Mouse (Mus musculus): ENCODE results near the gene Vasp. TPM values are rescaled to one million over a fixed set of nuclear protein-coding genes. Genes with fewer than 3 reads are reported as not detected.

The Vasp gene
- polyA plus RNA-seq, 1 experiment, result 783 TPM

DNA sequence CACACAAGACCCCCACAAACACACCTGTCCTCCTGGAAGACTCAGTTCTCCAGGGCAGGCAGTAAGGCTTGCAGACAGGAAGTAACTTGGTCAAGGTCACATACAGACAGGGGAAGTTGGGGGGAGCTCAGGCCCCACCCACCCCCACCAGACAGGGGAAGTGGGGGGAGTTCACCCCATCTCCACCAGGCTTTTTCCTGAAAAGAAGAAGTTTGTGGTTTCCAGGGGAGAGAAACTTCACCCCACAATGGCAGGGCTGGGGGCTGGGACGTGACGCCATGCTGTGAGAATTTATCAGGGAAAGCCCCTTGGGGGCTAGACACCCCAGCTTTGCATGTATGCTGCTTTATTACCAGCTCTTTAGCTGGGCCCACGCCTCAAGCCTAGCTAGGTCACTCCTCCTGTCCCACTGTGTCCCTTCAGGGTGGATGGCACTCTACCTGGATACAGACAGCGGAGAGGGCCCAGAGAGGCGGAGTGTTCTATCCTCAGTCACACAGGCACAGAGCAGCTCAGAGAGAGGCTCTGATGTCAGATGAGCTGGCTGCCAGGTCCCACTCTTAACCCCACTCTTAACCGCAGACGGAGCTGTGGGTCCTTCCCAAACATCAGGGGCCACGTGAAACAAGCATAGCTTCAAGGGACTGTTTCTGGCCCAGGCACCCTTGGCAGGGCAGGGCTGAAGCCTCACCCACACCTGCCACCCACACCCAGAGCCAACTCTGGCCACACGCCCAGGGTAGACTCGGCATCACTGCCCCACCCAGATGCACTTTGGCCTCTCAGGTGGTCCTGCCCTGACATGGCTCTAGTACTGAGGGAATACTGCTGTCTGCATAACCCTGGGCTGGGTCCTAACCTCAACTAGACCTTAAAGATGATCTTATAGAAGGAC, 5.4 kb downstream of the Vasp start:
- TF ChIP-seq GATA1 (IDR thresholded peaks at IDR 0.05; ENCODE audit: low read length), result no peak

DNA sequence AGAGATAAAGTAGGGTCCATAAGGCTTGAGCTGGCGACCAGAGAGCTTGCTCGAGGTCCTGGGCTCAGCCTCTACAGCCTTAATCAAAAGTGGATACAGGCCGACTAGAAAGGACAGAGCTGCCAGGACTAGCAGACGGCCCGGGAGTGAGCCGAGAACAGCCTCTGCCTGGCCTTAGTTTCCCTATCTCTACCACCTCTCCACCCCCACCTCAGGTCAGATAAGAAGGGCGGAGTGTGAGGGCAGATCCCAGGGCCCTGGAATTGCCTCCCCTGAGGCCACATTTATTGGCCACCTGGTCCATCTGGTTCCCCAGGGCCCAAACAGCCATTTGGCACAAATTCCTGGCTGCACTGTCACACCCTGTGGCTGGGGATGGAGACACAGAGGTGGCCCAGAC, 6.5 kb downstream of the Vasp start:
- TF ChIP-seq GATA1 (IDR thresholded peaks at IDR 0.05; ENCODE audit: low read length), result no peak

DNA sequence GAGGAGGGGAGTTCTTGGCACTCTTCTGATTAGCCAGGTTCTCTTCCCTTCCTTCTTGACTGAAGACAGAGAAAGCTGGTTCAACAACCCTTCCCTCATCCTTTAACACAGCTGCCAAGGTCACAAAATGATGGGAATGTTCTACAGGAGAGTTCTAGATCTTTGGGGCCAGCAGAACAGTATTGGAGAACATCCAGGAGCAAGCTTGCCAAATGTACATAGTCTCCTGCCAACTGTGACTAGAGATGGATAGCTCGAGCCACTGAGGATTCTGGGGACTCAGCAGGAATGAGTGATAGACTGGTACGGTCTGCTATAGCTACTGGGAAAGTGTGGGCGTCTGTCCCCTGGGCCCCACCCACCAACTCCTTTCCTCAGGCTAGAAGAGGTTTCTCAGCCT, 13.3 kb downstream of the Vasp start:
- TF ChIP-seq GATA1 (IDR thresholded peaks at IDR 0.05; ENCODE audit: low read length), result no peak

DNA sequence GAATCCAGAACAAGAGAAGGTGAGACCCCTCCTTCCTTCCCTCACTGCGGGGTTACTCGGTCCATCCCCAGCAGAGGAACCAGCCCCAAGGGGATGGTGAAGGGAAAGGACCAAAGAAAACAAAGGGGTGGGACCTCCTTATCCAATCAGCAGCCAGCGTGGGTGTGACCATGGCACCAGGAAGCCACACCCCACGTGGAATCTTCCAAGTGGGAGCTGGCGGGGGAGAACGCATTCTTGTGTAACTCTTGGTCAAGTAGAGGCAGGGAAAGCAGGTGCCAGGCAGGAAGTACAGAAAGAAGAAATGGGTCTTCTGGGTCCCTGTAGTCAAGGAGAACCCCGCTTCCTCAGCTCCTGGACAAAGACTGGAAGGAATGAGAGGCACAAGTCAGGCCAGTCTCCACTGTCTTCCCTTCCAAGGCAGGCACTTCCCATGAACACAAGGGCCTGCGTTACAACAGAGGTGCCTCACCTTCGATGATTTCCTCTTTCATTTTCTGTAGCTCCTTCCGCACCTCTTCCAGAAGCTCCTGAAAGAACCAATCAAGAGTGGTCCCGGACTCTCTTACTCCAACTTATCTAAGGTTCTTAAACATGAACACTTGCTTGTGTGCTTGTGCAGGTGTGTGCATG, 14.1 kb downstream of the Vasp start:
- TF ChIP-seq GATA1 (IDR thresholded peaks at IDR 0.05; ENCODE audit: low read length), result no peak

DNA sequence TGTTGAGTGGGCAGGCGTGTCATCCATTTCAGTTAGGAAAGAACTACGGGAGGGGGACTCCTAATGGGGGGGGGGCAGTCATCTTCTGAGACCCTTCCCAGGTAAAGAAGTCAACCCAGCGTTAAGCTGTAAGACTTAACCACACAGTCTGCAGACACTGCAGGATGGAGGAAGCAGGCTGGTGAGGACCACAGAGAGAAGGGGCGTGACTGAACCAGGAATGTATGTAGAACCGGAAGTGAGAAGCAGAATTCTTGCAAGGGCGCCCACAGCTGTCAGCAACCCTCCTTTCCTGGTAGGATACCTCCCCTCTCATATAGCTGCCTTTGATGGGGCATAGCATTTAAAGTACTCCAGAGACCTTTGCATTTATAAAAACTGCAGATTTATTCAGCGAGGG, 15.1 kb downstream of the Vasp start:
- no peak for TF ChIP-seq GATA1 (IDR thresholded peaks at IDR 0.05; ENCODE audit: low read length)

DNA sequence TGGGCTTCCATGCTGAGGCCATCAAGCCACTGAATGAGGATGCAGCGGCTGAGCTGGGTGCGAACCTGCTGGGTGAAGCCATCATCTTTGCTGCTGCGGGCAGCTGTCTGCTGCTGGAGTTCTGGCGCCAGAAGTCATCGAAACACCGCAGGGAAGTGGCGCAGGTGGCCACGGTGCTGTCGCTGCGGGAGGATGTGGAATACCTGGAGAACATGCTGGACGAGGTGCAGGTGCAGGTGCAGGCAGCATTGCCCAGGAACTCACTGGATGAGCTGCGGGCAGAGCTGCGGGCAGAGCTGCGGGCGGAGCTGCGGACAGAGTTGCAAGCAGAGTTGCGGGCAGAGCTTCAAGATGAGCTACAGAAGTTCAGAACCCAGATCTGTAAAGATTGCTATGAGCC, 16.2 kb downstream of the Vasp start:
- no peak for TF ChIP-seq GATA1 (IDR thresholded peaks at IDR 0.05; ENCODE audit: low read length)

DNA sequence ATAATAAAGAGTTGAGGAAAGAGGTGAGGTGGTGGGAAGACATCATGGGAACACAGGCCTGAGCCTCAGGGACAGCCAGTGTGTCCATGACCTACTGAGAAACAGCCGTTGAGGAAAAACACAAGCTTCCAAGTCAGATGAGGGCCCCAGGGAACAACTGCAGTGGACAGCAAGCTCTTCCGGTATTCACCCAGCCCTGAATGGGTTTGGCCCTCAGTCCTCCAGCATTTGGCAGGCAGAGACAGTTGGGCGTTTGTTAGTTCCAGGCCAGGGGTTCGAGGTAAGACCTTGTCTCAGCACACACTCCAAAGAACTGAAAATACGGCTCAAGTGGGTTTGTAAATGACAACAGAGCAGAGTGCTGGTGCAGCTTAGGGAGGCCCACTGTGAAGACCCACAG, 18.2 kb downstream of the Vasp start:
- TF ChIP-seq GATA1 (IDR thresholded peaks at IDR 0.05; ENCODE audit: low read length), result no peak

DNA sequence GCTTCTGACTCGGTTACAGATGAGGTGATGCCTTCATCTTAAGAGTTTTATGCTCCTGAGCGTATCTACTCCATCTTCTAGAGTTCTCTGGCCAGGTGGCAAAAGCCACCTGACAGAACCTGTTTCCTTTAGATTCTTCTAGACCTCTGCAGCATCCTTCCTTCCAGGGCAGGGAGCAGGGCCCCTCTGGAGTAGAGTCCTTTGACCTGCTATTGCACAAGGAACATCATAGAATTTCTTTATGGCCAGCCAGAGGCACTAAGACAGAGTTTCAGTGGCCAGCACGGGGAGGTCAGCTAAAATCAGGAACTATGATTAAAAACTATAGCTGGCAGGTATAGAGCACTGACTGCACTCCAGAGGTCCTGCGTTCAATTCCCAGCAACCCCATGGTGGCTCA, 19.5 kb downstream of the Vasp start:
- TF ChIP-seq GATA1 (IDR thresholded peaks at IDR 0.05; ENCODE audit: low read length), result no peak

DNA sequence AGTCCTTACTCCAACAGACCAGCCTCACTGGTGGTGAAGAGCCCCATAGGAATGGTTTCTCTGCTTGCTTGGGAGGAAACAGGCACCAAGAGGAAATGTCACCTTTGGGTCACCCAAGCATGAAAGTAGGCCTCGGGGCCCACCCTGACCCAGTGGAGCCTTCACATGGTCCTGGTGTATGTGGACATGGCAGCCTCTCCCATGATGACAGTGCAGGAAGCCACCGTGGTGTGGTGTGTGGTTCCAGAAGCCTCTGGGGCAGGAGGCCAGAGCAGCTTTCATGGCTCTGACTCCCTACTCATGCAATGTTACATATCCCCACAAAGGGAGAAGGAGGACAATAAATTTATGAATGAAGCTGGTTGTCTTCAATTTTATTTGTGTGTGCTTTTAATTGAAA, 24.1 kb downstream of the Vasp start:
- no peak for TF ChIP-seq GATA1 (IDR thresholded peaks at IDR 0.05; ENCODE audit: low read length)

DNA sequence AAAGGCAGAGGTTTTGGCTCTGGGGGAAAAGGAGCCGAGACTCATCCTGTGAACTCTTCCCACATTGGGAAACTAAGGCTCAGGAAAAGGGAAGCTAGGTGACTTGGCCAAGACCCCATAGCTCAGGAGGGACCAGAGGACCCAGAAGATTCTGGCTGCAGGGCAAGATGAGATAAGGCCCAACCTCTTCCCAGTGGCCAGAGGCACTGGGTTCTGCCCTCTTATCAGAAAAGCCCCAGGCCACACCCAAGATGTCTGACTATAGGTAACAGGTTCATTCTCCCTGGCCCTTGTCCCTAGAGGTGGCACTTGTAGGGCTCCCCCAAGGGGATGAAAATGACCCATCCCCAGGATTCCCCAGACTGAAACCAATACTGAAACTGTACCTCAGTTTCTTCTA, 24.8 kb downstream of the Vasp start:
- peak; percentile 40 for TF ChIP-seq GATA1 (IDR thresholded peaks at IDR 0.05; ENCODE audit: low read length)

DNA sequence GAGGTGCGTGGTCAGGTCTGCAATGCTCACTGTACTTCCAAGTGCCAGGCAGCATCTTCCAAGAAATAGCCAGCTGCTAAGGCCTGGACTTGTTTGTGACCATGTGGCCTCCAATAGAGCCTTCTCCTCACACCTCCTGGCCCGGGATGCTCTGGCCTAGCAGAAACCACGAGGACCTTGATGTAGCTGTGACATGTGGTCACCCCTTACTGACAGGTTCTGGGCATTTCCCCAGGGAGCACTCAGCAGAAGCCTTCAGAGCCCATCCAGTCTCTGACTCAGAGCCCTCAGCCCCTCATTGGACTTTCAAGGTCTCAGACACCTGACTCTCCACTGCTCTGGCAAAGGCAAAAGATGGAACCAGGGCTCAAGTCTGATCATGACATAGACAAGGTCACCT, 26.5 kb downstream of the Vasp start:
- TF ChIP-seq GATA1 (IDR thresholded peaks at IDR 0.05; ENCODE audit: low read length), result no peak

DNA sequence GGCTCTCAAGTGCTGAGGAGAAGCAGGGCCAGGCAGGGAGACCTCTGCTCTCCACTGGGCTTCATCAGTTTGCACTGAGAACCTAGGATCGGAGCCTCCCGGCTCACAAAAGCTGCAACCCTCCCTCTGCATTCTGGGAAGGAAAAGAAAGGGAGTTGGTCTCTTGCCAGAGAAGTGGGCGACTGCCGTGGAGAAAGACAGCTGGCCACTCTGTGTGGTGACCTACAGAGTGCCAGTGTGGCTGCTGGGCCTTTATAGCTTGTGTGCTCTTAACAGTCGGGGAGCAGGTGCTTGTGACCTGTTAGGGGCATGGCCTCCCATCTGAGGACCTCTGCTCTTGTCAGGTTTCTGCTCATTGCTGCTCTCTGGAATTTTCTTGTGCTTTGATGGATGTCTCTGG, 27.8 kb downstream of the Vasp start:
- TF ChIP-seq GATA1 (IDR thresholded peaks at IDR 0.05; ENCODE audit: low read length), result no peak

DNA sequence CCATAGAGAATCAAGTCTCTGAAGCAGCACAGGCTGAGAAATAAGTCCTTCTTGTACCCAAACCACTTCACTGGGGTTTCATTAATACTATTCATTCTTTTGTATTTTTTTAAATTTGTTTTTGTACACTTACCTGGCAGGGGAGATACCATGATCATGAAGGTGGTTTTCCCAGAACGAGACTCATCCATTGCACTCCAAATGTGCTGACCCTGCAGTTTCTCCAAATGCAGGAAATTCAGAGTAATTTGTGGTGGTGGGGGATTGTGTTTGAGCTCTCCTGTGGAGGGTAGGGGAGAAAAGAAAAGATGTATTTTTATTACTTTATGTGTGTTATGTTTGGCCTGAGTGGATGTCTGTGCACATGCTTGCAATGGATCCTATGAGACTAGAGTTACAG, 29.6 kb downstream of the Vasp start:
- no peak for TF ChIP-seq GATA1 (IDR thresholded peaks at IDR 0.05; ENCODE audit: low read length)

DNA sequence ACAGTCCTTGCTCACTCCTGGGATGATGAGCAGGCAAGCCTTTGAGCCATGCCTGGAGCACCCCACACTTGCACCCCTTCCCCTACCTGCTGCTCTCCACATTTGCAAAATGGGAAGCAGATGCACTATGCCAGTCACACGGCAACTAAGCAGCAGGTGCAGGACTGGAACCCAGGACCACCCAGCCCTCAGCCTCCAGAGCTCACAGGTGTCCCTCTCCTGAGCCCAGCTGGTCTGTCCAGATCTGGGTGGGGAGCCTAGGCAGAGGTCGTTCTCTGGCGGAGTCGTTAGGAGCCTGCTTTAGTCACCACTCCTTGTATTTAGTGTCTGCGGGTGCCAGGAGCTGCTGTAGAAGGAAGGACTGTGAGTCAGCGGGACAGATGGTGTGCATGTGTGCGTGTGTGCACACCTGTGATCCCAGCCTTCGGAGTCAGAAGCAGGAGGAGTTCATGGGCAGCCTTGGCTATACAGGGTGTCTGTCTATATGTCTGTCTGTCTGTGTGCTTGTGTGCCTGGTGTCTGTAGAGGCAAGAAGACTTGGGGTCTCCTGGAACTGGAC, 30.6 kb downstream of the Vasp start:
- TF ChIP-seq GATA1 (IDR thresholded peaks at IDR 0.05; ENCODE audit: low read length), result no peak

DNA sequence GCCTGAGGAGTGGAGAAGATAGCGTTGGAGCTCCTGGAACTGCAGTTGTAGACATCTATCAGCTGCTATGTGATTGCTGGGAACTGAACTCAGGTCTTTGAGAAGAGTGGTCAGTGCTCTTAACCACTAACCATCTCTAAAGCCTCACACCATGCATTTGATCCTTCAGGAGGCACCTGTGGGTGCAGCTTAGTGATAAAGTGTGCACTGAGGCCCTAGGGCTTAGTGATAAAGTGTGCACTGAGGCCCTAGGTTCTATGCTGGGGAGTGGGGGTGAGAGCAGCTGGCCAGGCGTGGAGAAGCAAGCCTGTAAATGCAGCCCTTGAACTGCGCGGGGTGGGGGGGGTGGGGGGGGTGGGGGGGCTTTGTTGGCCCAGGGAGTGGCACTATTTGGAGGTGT, 31.6 kb downstream of the Vasp start:
- TF ChIP-seq GATA1 (IDR thresholded peaks at IDR 0.05; ENCODE audit: low read length), result no peak

DNA sequence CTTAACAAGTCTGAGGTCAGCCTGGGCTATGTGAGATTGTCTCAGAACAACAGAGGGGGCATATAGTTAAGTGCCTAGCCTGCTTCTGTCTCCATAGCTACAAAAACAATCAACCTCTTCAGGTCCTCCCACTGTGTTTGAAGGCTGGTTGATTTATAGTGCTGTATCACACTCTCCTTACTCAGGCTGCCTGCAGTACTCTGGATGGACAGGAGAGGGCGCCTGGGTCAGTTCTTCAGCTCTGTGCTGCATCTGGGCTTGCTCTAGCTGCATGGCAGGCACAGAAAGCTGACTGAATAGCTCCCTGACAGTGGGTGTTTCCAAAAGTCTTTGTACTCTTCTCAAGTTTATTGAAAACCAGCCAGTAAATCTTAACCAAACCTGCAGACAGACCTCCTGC, 32.2 kb downstream of the Vasp start:
- TF ChIP-seq GATA1 (IDR thresholded peaks at IDR 0.05; ENCODE audit: low read length), result no peak

DNA sequence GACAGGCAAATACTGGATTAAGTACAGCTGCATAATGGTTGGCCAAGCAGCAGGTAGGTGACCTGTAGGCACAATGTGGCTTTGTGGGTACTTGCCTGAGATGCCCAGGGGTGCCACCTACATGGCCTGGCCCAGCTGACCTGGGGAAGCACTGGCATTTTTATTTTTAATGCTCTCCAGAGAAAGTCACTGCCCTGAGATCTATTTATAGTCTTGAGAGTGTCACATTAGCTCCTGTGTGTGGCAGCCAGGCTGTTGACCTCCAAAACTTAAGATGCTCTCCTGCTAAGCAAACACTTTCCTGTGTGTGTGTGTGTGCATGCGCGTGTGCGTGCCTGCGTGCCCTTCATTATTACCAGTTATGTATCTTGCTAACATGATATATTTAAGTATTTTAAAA, 33.3 kb downstream of the Vasp start:
- no peak for TF ChIP-seq GATA1 (IDR thresholded peaks at IDR 0.05; ENCODE audit: low read length)
